Mouse (Mus musculus) CH12.LX (cell line): ENCODE data around the gene A030005K14Rik. TPM values are rescaled to one million over a fixed set of nuclear protein-coding genes. Genes with fewer than 3 reads are reported as not detected.
A peak's percentile ranks its signal among the peaks of the same experiment; 100 is the strongest.

Source experiments
- DNase-seq: peaks from one replicate; pipeline ENCODE4 v3.0.0-alpha.2; 2013; ENCODE audit errors: extremely low read depth
- H3K27ac ChIP-seq: 2 replicates; pipeline ENCODE4 v1.5.1; 2012; ENCODE audit warnings: low read depth, mild to moderate bottlenecking, control low read depth, moderate library complexity; ENCODE audit not compliant: insufficient read depth
- H3K27me3 ChIP-seq: replicated peaks from 2 replicates; pipeline ENCODE3; 2012; ENCODE audit warnings: inconsistent platforms
- H3K36me3 ChIP-seq, 2 experiments: replicated peaks in 1 of 2; 2 replicates each; pipeline versions ENCODE3 to v1.6.1; 2012; ENCODE audit warnings: inconsistent platforms in 1 of 2, low read length in 1 of 2, mild to moderate bottlenecking in 1 of 2, mixed read lengths in 1 of 2, moderate library complexity in 1 of 2; ENCODE audit not compliant: control insufficient read depth in 1 of 2, insufficient read depth in 1 of 2
- H3K4me1 ChIP-seq, 2 experiments: 2 replicates each; pipeline ENCODE4 v1.6.1; 2012; ENCODE audit warnings: inconsistent platforms in 1 of 2, moderate library complexity in 1 of 2; ENCODE audit not compliant: insufficient read depth in 2 of 2, control insufficient read depth in 1 of 2
- H3K4me2 ChIP-seq: 2 replicates; pipeline ENCODE4 v1.6.1; 2012; ENCODE audit warnings: low read depth, mild to moderate bottlenecking, control low read depth; ENCODE audit not compliant: poor library complexity, insufficient read depth, severe bottlenecking
- H3K4me3 ChIP-seq, 3 experiments: fragments of 150-350 bp in 1 of 3; sonication (generic) in 1 of 3; replicated peaks in 1 of 3; 2 replicates each; pipeline versions ENCODE3 to v1.5.1; 2011 to 2012; ENCODE audit warnings: low read depth in 2 of 3, low read length in 2 of 3, mild to moderate bottlenecking in 2 of 3, moderate library complexity in 2 of 3, control low read depth in 1 of 3, improper control_type of control experiment in 1 of 3, inconsistent platforms in 1 of 3, mixed read lengths in 1 of 3; ENCODE audit not compliant: poor library complexity in 1 of 3
- H3K79me2 ChIP-seq: replicated peaks from 2 replicates; pipeline ENCODE4 v1.6.1; 2012; ENCODE audit warnings: mild to moderate bottlenecking, moderate library complexity; ENCODE audit not compliant: control insufficient read depth, poor library complexity, insufficient read depth, severe bottlenecking; ENCODE audit errors: extremely low read depth
- H3K9ac ChIP-seq: 2 replicates; pipeline ENCODE4 v1.6.1; 2012; ENCODE audit warnings: low read depth, mild to moderate bottlenecking, control low read depth, moderate library complexity; ENCODE audit not compliant: insufficient read depth
- H3K9me3 ChIP-seq: replicated peaks from 2 replicates; pipeline ENCODE3; 2012; ENCODE audit warnings: low read length, inconsistent platforms, mixed read lengths
- BHLHE40 ChIP-seq: IDR thresholded peaks from 2 replicates; pipeline ENCODE4 v1.6.1; 2011; ENCODE audit warnings: mild to moderate bottlenecking, low read depth, low read length, improper control_type of control experiment
- CTCF ChIP-seq, 2 experiments: IDR thresholded peaks in 1 of 2; conservative IDR thresholded peaks in 1 of 2; 2 replicates each; pipeline ENCODE4 v1.5.1; 2011 to 2012; ENCODE audit warnings: low read depth in 2 of 2, low read length in 2 of 2, improper control_type of control experiment in 1 of 2, inconsistent platforms in 1 of 2, mild to moderate bottlenecking in 1 of 2, moderate library complexity in 1 of 2
- E2F4 ChIP-seq: IDR thresholded peaks from 2 replicates; pipeline ENCODE4 v1.6.1; 2011; ENCODE audit warnings: low read depth, low read length, improper control_type of control experiment; ENCODE audit not compliant: insufficient replicate concordance
- KAT2A ChIP-seq: IDR thresholded peaks from 2 replicates; pipeline ENCODE4 v1.6.1; 2012; ENCODE audit warnings: low read length, improper control_type of control experiment, inconsistent platforms; ENCODE audit not compliant: insufficient replicate concordance
- MAX ChIP-seq: IDR thresholded peaks from 2 replicates; pipeline ENCODE4 v1.6.1; 2011; ENCODE audit warnings: low read length, improper control_type of control experiment
- MXI1 ChIP-seq: IDR thresholded peaks from 2 replicates; pipeline ENCODE4 v1.6.1; 2011; ENCODE audit warnings: mild to moderate bottlenecking, low read depth, low read length, improper control_type of control experiment
- MYC ChIP-seq: IDR thresholded peaks from 2 replicates; pipeline ENCODE4 v1.6.1; 2011; ENCODE audit warnings: low read depth, mild to moderate bottlenecking, improper control_type of control experiment, low read length
- NRF1 ChIP-seq: IDR thresholded peaks from 2 replicates; pipeline ENCODE4 v1.6.1; 2014; ENCODE audit warnings: low read depth, mild to moderate bottlenecking, inconsistent platforms, low read length, improper control_type of control experiment, moderate library complexity
- POLR2AphosphoS2 ChIP-seq: IDR thresholded peaks from 2 replicates; pipeline ENCODE4 v1.6.1; 2011; ENCODE audit warnings: low read depth, low read length, improper control_type of control experiment
- RAD21 ChIP-seq: IDR thresholded peaks from 2 replicates; pipeline ENCODE4 v1.6.1; 2011; ENCODE audit warnings: low read depth, mild to moderate bottlenecking, low read length, improper control_type of control experiment, moderate library complexity
- SMC3 ChIP-seq: IDR thresholded peaks from 2 replicates; pipeline ENCODE4 v1.6.1; 2011; ENCODE audit warnings: low read depth, low read length, improper control_type of control experiment
- TCF12 ChIP-seq: IDR thresholded peaks from 2 replicates; pipeline ENCODE4 v1.6.1; 2014; ENCODE audit warnings: low read depth, mild to moderate bottlenecking, inconsistent platforms, low read length, improper control_type of control experiment
- UBTF ChIP-seq: IDR thresholded peaks from 2 replicates; pipeline ENCODE4 v1.6.1; 2012; ENCODE audit warnings: low read depth, mild to moderate bottlenecking, inconsistent platforms, low read length, improper control_type of control experiment, moderate library complexity
- USF1 ChIP-seq: IDR thresholded peaks from 2 replicates; pipeline ENCODE4 v1.6.1; 2014; ENCODE audit warnings: low read depth, mild to moderate bottlenecking, inconsistent platforms, low read length, improper control_type of control experiment
- dilution Hi-C: fragments of 300-500 bp; cut with MboI; formaldehyde crosslinking; loops from 2 replicates; pipeline ENCODE4 v1.14.3; 2020; ENCODE audit warnings: low sequenced_read_pairs; ENCODE audit not compliant: extremely low pct_unique_long_range_greater_than_20kb, extremely low pct_ligation_motif_present
- in situ Hi-C: fragments of 300-500 bp; cut with MboI; formaldehyde crosslinking; loops from 3 replicates; pipeline ENCODE4 v1.14.3; 2019; ENCODE audit warnings: low sequenced_read_pairs, low pct_ligation_motif_present, low pct_unique_long_range_greater_than_20kb, mixed read lengths
- polyA plus RNA-seq: library from polyadenylated mRNA; unstranded; fragments of >175 nt; gene quantifications from 2 replicates; pipeline ENCODE4 v1.2.1, GENCODE M21; 2012; ENCODE audit warnings: low read depth; ENCODE audit not compliant: insufficient read length
- total RNA-seq, 2 experiments: library from RNA; depleted of rRNA; stranded (reverse); fragments of 300-350 nt in 1 of 2; fragments of >200 nt in 1 of 2; gene quantifications; 2 replicates each; pipeline ENCODE4 v1.2.3; 2012 to 2014

Gene A030005K14Rik
- total and polyA plus RNA-seq, 3 experiments = not detected

DNA sequence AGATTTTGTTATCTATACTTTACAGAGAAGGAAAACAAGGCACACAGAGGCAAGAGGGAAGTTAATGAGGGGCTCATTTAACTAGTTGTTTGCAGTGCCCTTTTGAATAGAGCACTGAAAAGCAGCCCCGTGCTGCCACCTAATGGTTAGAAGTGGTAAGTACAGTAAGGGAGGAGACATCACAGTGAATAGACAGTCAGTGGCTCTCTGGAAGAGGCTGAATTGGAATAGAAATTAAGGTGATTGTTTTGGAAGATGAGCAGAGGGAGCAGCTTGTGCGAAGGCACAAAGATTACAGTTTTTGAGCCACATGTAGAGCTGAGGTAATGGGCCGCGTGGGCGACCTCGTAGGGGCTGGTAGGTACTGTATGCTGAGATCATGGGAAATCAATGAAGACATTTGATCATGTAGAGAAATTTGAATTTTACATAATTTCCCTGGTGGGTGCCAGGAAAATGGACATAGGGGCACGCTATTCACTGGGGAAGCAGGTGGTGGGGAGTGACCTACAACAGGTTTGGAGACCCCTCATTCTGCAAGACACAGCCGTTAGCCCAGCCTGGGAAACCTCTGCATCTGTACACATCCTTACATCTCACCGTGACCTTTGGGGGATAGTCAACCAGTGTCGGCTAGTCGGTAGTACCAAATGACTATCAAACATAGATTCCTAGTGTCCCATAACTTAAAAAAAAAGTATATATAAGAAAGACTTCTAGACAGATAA lies 17.2 kb upstream of the A030005K14Rik start:
- H3K9ac ChIP-seq = no peak overlapping the region
- H3K9me3 ChIP-seq = no peaks in the 10 kb centered on the region
- TF ChIP-seq NRF1 = no peak
- no peak for TF ChIP-seq TCF12
- TF ChIP-seq SMC3 = peak; percentile 75
- TF ChIP-seq MYC = no peak
- TF ChIP-seq POLR2AphosphoS2 = no peak
- TF ChIP-seq CTCF (conservative IDR thresholded peaks at IDR 0.05 in 1 of 2, IDR thresholded peaks at IDR 0.05 in 1 of 2; ENCODE audit: low read depth in 2 of 2, low read length in 2 of 2) = peak; percentile 79 to 87
- TF ChIP-seq RAD21 = peak; percentile 85
- no peak for TF ChIP-seq MAX
- TF ChIP-seq E2F4 = no peak
- no peak for TF ChIP-seq KAT2A
- no peak for TF ChIP-seq BHLHE40
- 0 out of 2 replicates have a peak, but pooled peaks have one; percentile 19 for TF ChIP-seq MXI1
- peaks cover 0 to 4% of the 10 kb centered on the region in 2 experiments; a peak in 1 of 4 replicates for H3K4me1 ChIP-seq
- H3K4me3 ChIP-seq = no peak overlapping the region
- dilution Hi-C loops (no loop called here), in situ Hi-C loops (no loop called here)
- H3K36me3 ChIP-seq = no peaks in the 10 kb centered on the region
- peak; percentile 77 for DNase-seq
- H3K79me2 ChIP-seq = no peaks in the 10 kb centered on the region
- H3K27ac ChIP-seq = no peak overlapping the region
- H3K4me2 ChIP-seq = peak overlapping the region; percentile 83
- H3K27me3 ChIP-seq = no peaks in the 10 kb centered on the region

DNA sequence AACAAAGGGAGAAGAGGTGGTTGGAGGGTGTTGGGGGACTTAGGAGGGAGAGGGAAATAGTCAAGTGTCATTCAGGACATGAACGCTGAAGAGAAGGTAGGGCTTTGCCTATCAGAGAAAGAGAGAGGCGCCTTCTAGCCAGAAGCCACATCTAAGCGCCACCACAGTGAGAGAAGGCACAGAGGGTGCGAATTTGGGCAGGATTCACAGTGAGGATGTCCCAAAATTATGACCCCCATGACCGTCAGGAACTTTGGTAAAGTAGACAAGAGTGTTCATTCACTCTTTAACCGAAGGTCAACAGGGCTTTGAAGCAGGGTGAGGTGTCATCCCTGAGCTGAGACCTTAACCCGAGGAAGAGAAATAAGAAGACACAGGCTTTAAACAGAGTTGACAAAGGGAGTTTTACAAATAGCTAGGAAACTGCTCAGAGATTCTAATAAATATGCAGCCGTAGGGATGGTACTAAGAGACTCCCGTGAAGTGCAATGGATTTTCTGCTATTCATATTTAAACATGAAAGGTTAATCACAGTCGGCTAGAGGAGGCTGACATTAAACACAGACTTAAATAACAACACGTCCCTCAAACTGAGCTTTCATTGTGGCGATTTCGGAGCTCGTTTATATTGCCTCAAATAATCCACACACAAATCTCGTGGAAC lies 16.5 kb upstream of the A030005K14Rik start:
- Histone ChIP-seq H3K36me3 (no peaks in the 10 kb centered on the region), H3K27me3 (no peaks in the 10 kb centered on the region), H3K79me2 (no peaks in the 10 kb centered on the region), H3K9me3 (no peaks in the 10 kb centered on the region), H3K4me1 (peaks cover 0 to 4% of the 10 kb centered on the region in 2 experiments; a peak in 1 of 4 replicates), H3K27ac (no peak overlapping the region), H3K4me2 (no peak overlapping the region; the same call in 1 of the 2 replicates), H3K4me3 (no peak overlapping the region), H3K9ac (no peak overlapping the region)
- in situ Hi-C loops (no loop called here), dilution Hi-C loops (no loop called here)
- no peak for TF ChIP-seq USF1
- no peak for TF ChIP-seq SMC3
- no peak for TF ChIP-seq CTCF (conservative IDR thresholded peaks at IDR 0.05 in 1 of 2, IDR thresholded peaks at IDR 0.05 in 1 of 2; ENCODE audit: low read depth in 2 of 2, low read length in 2 of 2)
- no peak for TF ChIP-seq UBTF
- no peak for DNase-seq
